Mouse (Mus musculus) brain, embryonic 14.5 days (tissue): Measurements from ENCODE around the gene Rgl1.

Experiments
- CTCF ChIP-seq: fragments of 200-500 bp; IDR thresholded peaks from 2 replicates; pipeline ENCODE4 v1.5.1; 2012; ENCODE audit warnings: inconsistent platforms, mild to moderate bottlenecking, moderate library complexity, borderline replicate concordance; ENCODE audit not compliant: insufficient read depth, insufficient read length; ENCODE audit errors: extremely low read depth
- POLR2A ChIP-seq: fragments of 200-500 bp; IDR thresholded peaks from 2 replicates; pipeline ENCODE4 v1.6.1; 2012; ENCODE audit warnings: mild to moderate bottlenecking, inconsistent platforms, borderline replicate concordance; ENCODE audit not compliant: poor library complexity, insufficient read depth, insufficient read length, severe bottlenecking; ENCODE audit errors: extremely low read depth

- TF ChIP-seq CTCF (no peak), POLR2A (no peak)
These were observed 16.9 kb downstream of the Rgl1 start for GRCm38 (mm10) chr1:152749276-152749675.
